Mouse (Mus musculus) forebrain, postnatal 0 days (tissue): ENCODE data around the gene Myom1. TPM values are rescaled to one million over a fixed set of nuclear protein-coding genes. Genes with fewer than 3 reads are reported as not detected.
A peak's percentile ranks its signal among the peaks of the same experiment; 100 is the strongest.

Source experiments
- ATAC-seq: fragments of 200-750 bp; cut with Nextera tagmentation; 2 replicates; pipeline ENCODE4 v1.8.0; 2017; ENCODE audit warnings: mild to moderate bottlenecking, moderate library complexity
- DNase-seq: peaks from one replicate; pipeline ENCODE4 v3.0.0-alpha.2; 2015
- H3K27ac ChIP-seq: fragments of 300-500 bp; sonication (generic); 2 replicates; pipeline ENCODE4 v1.5.1; 2014; ENCODE audit warnings: low read depth, mild to moderate bottlenecking, antibody characterized with exemption, low read length, moderate library complexity, mixed read lengths
- H3K27me3 ChIP-seq: fragments of 300-500 bp; sonication (generic); 2 replicates; pipeline ENCODE4 v1.6.1; 2014; ENCODE audit warnings: mild to moderate bottlenecking, low read length, mixed read lengths; ENCODE audit not compliant: insufficient read depth
- H3K36me3 ChIP-seq: fragments of 300-500 bp; sonication (generic); 2 replicates; pipeline ENCODE4 v1.6.1; 2014; ENCODE audit warnings: mild to moderate bottlenecking, moderate library complexity; ENCODE audit not compliant: insufficient read depth
- H3K4me1 ChIP-seq: fragments of 300-500 bp; sonication (generic); 2 replicates; pipeline ENCODE4 v1.6.1; 2014; ENCODE audit warnings: antibody characterized with exemption; ENCODE audit not compliant: insufficient read depth
- H3K4me2 ChIP-seq: fragments of 300-500 bp; sonication (generic); 2 replicates; pipeline ENCODE4 v1.6.1; 2014; ENCODE audit warnings: low read depth, mild to moderate bottlenecking, moderate library complexity
- H3K4me3 ChIP-seq: fragments of 300-500 bp; sonication (generic); 2 replicates; pipeline ENCODE4 v1.5.1; 2014; ENCODE audit warnings: low read depth, low read length, mixed read lengths
- H3K9ac ChIP-seq: fragments of 300-500 bp; sonication (generic); 2 replicates; pipeline ENCODE4 v1.6.1; 2014; ENCODE audit warnings: mild to moderate bottlenecking
- H3K9me3 ChIP-seq: fragments of 300-500 bp; sonication (generic); 2 replicates; pipeline ENCODE4 v1.6.1; 2016; ENCODE audit warnings: low read length
- CTCF ChIP-seq: sonication (generic); IDR thresholded peaks from 2 replicates; pipeline ENCODE4 v1.5.1; 2016; ENCODE audit warnings: antibody characterized with exemption, control low read depth, low read depth
- WGBS: fragments of 180-500 bp; shearing (Covaris S2); extraction: QIAGEN DNeasy Blood & Tissue Kit; methylation state at CpG from one replicate; pipeline ENCODE4 v1.1.7; 2014; 5-methylcytosine and 5-hydroxymethylcytosine counted together
- polyA plus RNA-seq: library from polyadenylated mRNA; unstranded; fragments of >200 nt; fragmentation: Nextera tagmentation; extraction: Ambion mirVana; gene quantifications from 2 replicates; pipeline ENCODE4 v1.2.1, GENCODE M21; 2015
- total RNA-seq: library from RNA; depleted of rRNA; stranded (reverse); fragments of >200 nt; gene quantifications from 2 replicates; pipeline ENCODE4 v1.2.3, GENCODE M21; 2014

Myom1 gene
- total and polyA plus RNA-seq, 2 experiments from 2014 or later: 1.2 to 2.0 TPM

DNA sequence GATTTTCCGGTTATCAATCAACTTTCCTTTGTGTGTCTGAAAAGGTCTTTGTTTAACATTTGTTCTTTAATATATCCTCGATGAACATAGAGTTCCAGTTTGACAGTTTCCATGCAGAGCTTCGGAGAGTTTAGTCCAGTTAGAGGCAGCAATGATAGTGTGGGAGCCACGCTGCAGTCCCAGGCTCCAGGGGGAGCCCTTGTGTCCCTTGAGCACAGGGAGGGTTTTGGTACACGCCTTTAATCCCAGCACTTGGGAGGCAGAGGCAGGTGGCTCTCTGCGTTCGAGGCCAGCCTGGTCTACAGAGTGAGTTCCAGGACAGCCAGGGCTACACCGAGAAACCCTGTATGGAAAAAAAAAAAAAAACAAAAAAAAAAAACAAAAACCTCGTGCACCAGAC, 66.7 kb downstream of the Myom1 start:
- no peak overlapping the region for H3K27ac ChIP-seq
- no peak for TF ChIP-seq CTCF
- no peaks in the 10 kb centered on the region for H3K4me1 ChIP-seq
- no peaks in the 10 kb centered on the region for H3K27me3 ChIP-seq
- H3K9ac ChIP-seq: no peak overlapping the region
- no peaks in the 10 kb centered on the region for H3K36me3 ChIP-seq
- H3K4me2 ChIP-seq: no peak overlapping the region
- DNase-seq (no peak), ATAC-seq (no peak)
- no peak overlapping the region for H3K4me3 ChIP-seq
- WGBS: 85% methylated on average over 9 of the region's 9 CpGs
- no peaks in the 10 kb centered on the region for H3K9me3 ChIP-seq

DNA sequence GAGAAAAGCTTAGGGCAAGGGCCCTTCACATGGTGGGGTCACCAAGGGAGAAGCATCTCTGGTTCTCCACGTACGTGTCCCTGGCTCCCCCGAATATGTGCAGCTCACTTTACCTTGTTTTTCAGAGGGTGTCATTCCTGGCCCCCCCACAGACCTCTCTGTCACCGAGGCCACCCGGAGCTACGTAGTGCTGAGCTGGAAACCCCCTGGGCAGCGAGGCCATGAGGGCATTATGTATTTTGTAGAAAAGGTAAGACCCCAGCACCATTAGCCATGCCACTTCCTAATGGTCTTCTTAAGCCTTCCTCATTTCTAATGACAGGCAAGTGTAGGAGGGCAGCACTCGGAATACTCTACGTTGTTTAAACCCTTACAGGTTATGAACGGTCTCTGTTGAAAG, 69.5 kb downstream of the Myom1 start:
- Histone ChIP-seq H3K4me2 (no peak overlapping the region), H3K27me3 (no peaks in the 10 kb centered on the region), H3K4me3 (no peak overlapping the region), H3K27ac (no peak overlapping the region), H3K4me1 (no peaks in the 10 kb centered on the region), H3K9me3 (no peaks in the 10 kb centered on the region), H3K9ac (no peak overlapping the region), H3K36me3 (no peaks in the 10 kb centered on the region)
- TF ChIP-seq CTCF: no peak
- DNase-seq (no peak), ATAC-seq (no peak)
- 87% methylated on average over 10 of the region's 10 CpGs for WGBS

DNA sequence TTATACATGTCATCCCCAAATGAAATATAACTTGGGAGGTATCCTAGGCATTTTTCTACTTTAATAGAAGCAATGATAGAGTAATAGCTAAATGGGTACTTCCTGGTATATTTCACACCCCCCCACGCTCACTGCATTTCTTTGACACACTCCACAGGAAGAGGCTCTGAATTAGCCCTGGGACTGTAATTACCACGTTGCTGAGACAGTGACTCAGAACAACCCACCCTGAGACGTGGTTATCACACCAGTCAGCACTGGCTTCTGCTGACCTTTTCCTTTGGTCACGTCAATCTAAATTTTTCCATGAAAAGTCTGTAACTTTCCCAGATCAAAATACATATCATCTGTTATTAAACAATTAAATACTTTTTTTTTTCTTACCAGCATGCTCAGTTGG, 72.0 kb downstream of the Myom1 start:
- Histone ChIP-seq H3K4me1 (no peaks in the 10 kb centered on the region), H3K4me2 (no peak overlapping the region), H3K27ac (no peak overlapping the region), H3K9ac (no peak overlapping the region), H3K9me3 (no peaks in the 10 kb centered on the region), H3K4me3 (no peak overlapping the region), H3K27me3 (no peaks in the 10 kb centered on the region), H3K36me3 (no peaks in the 10 kb centered on the region)
- no peak for TF ChIP-seq CTCF
- 70% methylated on average over 4 of the region's 4 CpGs for WGBS
- DNase-seq: no peak
- no peak for ATAC-seq

DNA sequence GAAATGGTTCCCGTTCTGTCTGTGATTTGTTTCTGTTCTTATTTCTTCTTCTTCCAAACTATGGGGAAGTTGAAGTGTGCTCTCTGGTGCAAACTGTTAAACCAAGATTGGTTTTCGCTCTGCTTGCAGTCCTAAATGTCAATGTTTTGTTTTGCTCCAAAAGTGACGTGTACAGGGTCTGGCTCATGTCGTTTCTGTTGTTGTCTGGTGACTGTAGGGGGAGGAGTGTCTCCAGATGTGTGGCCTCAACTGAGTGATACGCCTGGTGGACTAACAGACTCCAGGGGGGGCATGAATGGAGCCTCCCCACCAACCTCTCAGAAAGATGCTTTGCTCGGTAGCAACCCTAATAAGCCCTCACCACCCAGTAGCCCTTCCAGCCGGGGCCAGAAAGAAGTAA, 79.6 kb downstream of the Myom1 start:
- Histone ChIP-seq H3K27me3 (no peaks in the 10 kb centered on the region), H3K4me2 (no peak overlapping the region), H3K27ac (no peak overlapping the region), H3K9me3 (no peaks in the 10 kb centered on the region), H3K36me3 (no peaks in the 10 kb centered on the region), H3K4me1 (no peaks in the 10 kb centered on the region), H3K4me3 (no peak overlapping the region), H3K9ac (no peak overlapping the region)
- DNase-seq: no peak
- no peak for TF ChIP-seq CTCF
- whole genome bisulfite sequencing: 68% methylated on average over 7 of the region's 7 CpGs
- ATAC-seq: no peak

GRCm38 (mm10) chr17:71086969-71087368, 84.5 kb downstream of the Myom1 start:
- no peak overlapping the region for H3K9ac ChIP-seq
- peak; percentile 44 for TF ChIP-seq CTCF
- DNase-seq (no peak), ATAC-seq (no peak)
- H3K4me3 ChIP-seq: no peak overlapping the region
- H3K27ac ChIP-seq: no peak overlapping the region
- H3K4me1 ChIP-seq: no peaks in the 10 kb centered on the region
- WGBS: 88% methylated on average over 4 of the region's 4 CpGs
- H3K4me2 ChIP-seq: no peak overlapping the region
- H3K36me3 ChIP-seq: no peaks in the 10 kb centered on the region
- H3K9me3 ChIP-seq: no peaks in the 10 kb centered on the region
- no peaks in the 10 kb centered on the region for H3K27me3 ChIP-seq

- no peaks in the 10 kb centered on the region for H3K9me3 ChIP-seq
- no peak overlapping the region for H3K9ac ChIP-seq
- WGBS: 90% methylated on average over 8 of the region's 8 CpGs
- no peak for ATAC-seq
- H3K36me3 ChIP-seq: no peaks in the 10 kb centered on the region
- no peak for TF ChIP-seq CTCF
- H3K4me2 ChIP-seq: no peak overlapping the region
- DNase-seq: no peak
- no peak overlapping the region for H3K27ac ChIP-seq
- H3K4me3 ChIP-seq: no peak overlapping the region
- no peaks in the 10 kb centered on the region for H3K4me1 ChIP-seq
- H3K27me3 ChIP-seq: no peaks in the 10 kb centered on the region
Observed at GRCm38 (mm10) chr17:71087396-71088153, 85.1 kb downstream of the Myom1 start.

- H3K27ac ChIP-seq: no peak overlapping the region
- H3K4me2 ChIP-seq: no peak overlapping the region
- no peaks in the 10 kb centered on the region for H3K27me3 ChIP-seq
- no peak for ATAC-seq
- TF ChIP-seq CTCF: no peak
- H3K4me1 ChIP-seq: no peaks in the 10 kb centered on the region
- no peaks in the 10 kb centered on the region for H3K36me3 ChIP-seq
- no peak overlapping the region for H3K9ac ChIP-seq
- no peak for DNase-seq
- 92% methylated on average over 3 of the region's 3 CpGs for WGBS
- H3K4me3 ChIP-seq: no peak overlapping the region
- no peaks in the 10 kb centered on the region for H3K9me3 ChIP-seq
Observed at GRCm38 (mm10) chr17:71088154-71088521, 85.7 kb downstream of the Myom1 start.

- WGBS: 84% methylated on average over 9 of the region's 9 CpGs
- H3K9me3 ChIP-seq: no peaks in the 10 kb centered on the region
- no peaks in the 10 kb centered on the region for H3K4me1 ChIP-seq
- H3K9ac ChIP-seq: no peak overlapping the region
- ATAC-seq (no peak), DNase-seq (no peak)
- no peaks in the 10 kb centered on the region for H3K36me3 ChIP-seq
- no peak overlapping the region for H3K4me3 ChIP-seq
- H3K27ac ChIP-seq: no peak overlapping the region
- TF ChIP-seq CTCF: no peak
- H3K27me3 ChIP-seq: no peaks in the 10 kb centered on the region
- no peak overlapping the region for H3K4me2 ChIP-seq
Observed at GRCm38 (mm10) chr17:71088991-71089434, 86.6 kb downstream of the Myom1 start.
